In the genomic region with DNA sequence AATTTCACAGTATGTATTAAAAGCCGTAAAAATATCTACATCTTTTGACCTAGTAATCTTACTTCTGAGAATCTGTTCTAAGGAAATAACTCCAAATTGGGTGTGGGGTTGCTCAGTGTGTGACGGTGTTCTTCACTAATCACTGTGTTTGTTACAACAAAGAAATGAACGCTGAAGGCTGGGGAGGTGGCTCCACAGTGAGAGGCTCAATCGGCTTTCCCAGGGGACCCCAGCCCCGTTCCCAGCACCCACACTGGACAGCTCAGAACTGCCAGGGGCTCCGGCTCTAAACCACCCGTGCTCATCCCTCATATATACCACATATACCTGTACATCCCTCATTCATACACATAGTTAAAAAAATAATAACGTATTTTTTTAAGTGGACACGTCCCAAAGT, we compare ENCODE assay signal across 9 mouse cellular contexts. TPM values are rescaled to one million over a fixed set of nuclear protein-coding genes. Genes with fewer than 3 reads are reported as not detected.
DNase-seq lines count a peak whose midpoint lies in the region; ATAC-seq and TF ChIP-seq lines count a peak whose summit lies in the region.
"Had no signal": no experiment of that assay in that cellular context is flagged by ENCODE, and none has a peak within 500 bp of the region (broad histone marks: within the 10 kb centered on the region; RNA-seq: fewer than 3 reads in every experiment).

No protein-coding gene starts in this region.

- no peaks in the 10 kb centered on the region for H3K36me3 ChIP-seq in kidney, embryonic 15.5 days
- H3K36me3 ChIP-seq in embryonic facial prominence, embryonic 13.5 days, result no peaks in the 10 kb centered on the region
- 0 out of 2 replicates have a peak, but pooled peaks cover 3% of the 10 kb centered on the region for H3K36me3 ChIP-seq in intestine, embryonic 14.5 days (ENCODE audit: control insufficient read depth, insufficient read depth, low read length)
- H3K36me3 ChIP-seq in midbrain, postnatal 0 days (ENCODE audit: insufficient read depth, low read length), result no peaks in the 10 kb centered on the region

- DNase-seq in kidney, postnatal 36 days, result no peak
- no peak for DNase-seq in intestine, embryonic 14.5 days (ENCODE audit: low spot score)
- no peak for DNase-seq in midbrain, postnatal 0 days (ENCODE audit: low spot score)
- DNase-seq in frontal cortex, postnatal 10 days (ENCODE audit: low spot score in 2 of 2), result no peak
- no peak for DNase-seq in left cerebral cortex, adult 8-10 months (ENCODE audit: low spot score in 2 of 2)
- no peak for DNase-seq in spleen, adult 12 weeks (ENCODE audit: low spot score)
- DNase-seq: layer of hippocampus, postnatal 36 days had no signal

- 59% methylated on average over 9 of the region's 9 CpGs for WGBS in kidney, embryonic 15.5 days
- 56% methylated on average over 9 of the region's 9 CpGs for WGBS in embryonic facial prominence, embryonic 13.5 days
- WGBS in intestine, embryonic 14.5 days, result 59% methylated on average over 9 of the region's 9 CpGs
- 55% methylated on average over 9 of the region's 9 CpGs for WGBS in midbrain, postnatal 0 days

- peaks cover 29% of the 10 kb centered on the region for H3K4me1 ChIP-seq in kidney, embryonic 15.5 days
- peaks cover 27% of the 10 kb centered on the region for H3K4me1 ChIP-seq in embryonic facial prominence, embryonic 13.5 days
- H3K4me1 ChIP-seq in intestine, embryonic 14.5 days (replicated peaks; ENCODE audit: control insufficient read depth, insufficient read depth, low read length), result peaks cover 13% of the 10 kb centered on the region
- no peaks in the 10 kb centered on the region for H3K4me1 ChIP-seq in midbrain, postnatal 0 days (ENCODE audit: insufficient read depth, low read length)

- H3K4me3 ChIP-seq in kidney, embryonic 15.5 days (replicated peaks), result peak overlapping the region; percentile 86
- H3K4me3 ChIP-seq in embryonic facial prominence, embryonic 13.5 days, result 0 out of 2 replicates have a peak overlapping the region, but pooled peaks have one; percentile 80
- H3K4me3 ChIP-seq in intestine, embryonic 14.5 days (ENCODE audit: low read depth, low read length), result no peak overlapping the region
- no peak overlapping the region for H3K4me3 ChIP-seq in midbrain, postnatal 0 days (ENCODE audit: low read depth, low read length)

- H3K4me2 ChIP-seq in kidney, embryonic 15.5 days, result peak overlapping the region; percentile 94
- peak overlapping the region; percentile 88 for H3K4me2 ChIP-seq in embryonic facial prominence, embryonic 13.5 days
- H3K4me2 ChIP-seq in intestine, embryonic 14.5 days (ENCODE audit: low read length), result peak overlapping the region; percentile 82
- peak overlapping the region; percentile 63; the same call in 1 of the 2 replicates for H3K4me2 ChIP-seq in midbrain, postnatal 0 days (ENCODE audit: low read depth, low read length, poor library complexity, severe bottlenecking)

- no peak for TF ChIP-seq CTCF in midbrain, postnatal 0 days (IDR thresholded peaks at IDR 0.05)

- ATAC-seq in kidney, embryonic 15.5 days (replicated peaks; ENCODE audit: low FRiP score), result no peak
- no peak for ATAC-seq in embryonic facial prominence, embryonic 13.5 days (ENCODE audit: insufficient number of reproducible peaks, insufficient read depth, low FRiP score, low TSS enrichment, low read depth)
- no peak for ATAC-seq in intestine, embryonic 14.5 days (replicated peaks; ENCODE audit: low FRiP score, low TSS enrichment, low read depth)
- no peak for ATAC-seq in midbrain, postnatal 0 days (ENCODE audit: low FRiP score)

- H3K9ac ChIP-seq in kidney, embryonic 15.5 days, result no peak overlapping the region
- no peak overlapping the region for H3K9ac ChIP-seq in embryonic facial prominence, embryonic 13.5 days
- no peak overlapping the region for H3K9ac ChIP-seq in intestine, embryonic 14.5 days (ENCODE audit: low read length)
- no peak overlapping the region for H3K9ac ChIP-seq in midbrain, postnatal 0 days (replicated peaks; ENCODE audit: low read length, poor library complexity, severe bottlenecking)

- no peak overlapping the region for H3K27ac ChIP-seq in kidney, embryonic 15.5 days
- no peak overlapping the region for H3K27ac ChIP-seq in embryonic facial prominence, embryonic 13.5 days
- H3K27ac ChIP-seq in intestine, embryonic 14.5 days (ENCODE audit: low read depth), result no peak overlapping the region
- no peak overlapping the region for H3K27ac ChIP-seq in midbrain, postnatal 0 days (ENCODE audit: low read depth, low read length)

- H3K27me3 ChIP-seq in kidney, embryonic 15.5 days, result 0 out of 2 replicates have a peak, but pooled peaks cover 3% of the 10 kb centered on the region
- H3K27me3 ChIP-seq in embryonic facial prominence, embryonic 13.5 days, result no peaks in the 10 kb centered on the region
- H3K27me3 ChIP-seq in intestine, embryonic 14.5 days (replicated peaks; ENCODE audit: control insufficient read depth, insufficient read depth, low read length), result 0 out of 2 replicates have a peak, but pooled peaks cover 2% of the 10 kb centered on the region
- H3K27me3 ChIP-seq in midbrain, postnatal 0 days (ENCODE audit: insufficient read depth, low read length), result no peaks in the 10 kb centered on the region

- no peaks in the 10 kb centered on the region for H3K9me3 ChIP-seq in kidney, embryonic 15.5 days (replicated peaks)
- H3K9me3 ChIP-seq in embryonic facial prominence, embryonic 13.5 days, result no peaks in the 10 kb centered on the region
- no peaks in the 10 kb centered on the region for H3K9me3 ChIP-seq in intestine, embryonic 14.5 days (ENCODE audit: control insufficient read depth, low read length)
- H3K9me3 ChIP-seq in midbrain, postnatal 0 days (ENCODE audit: low read length), result no peaks in the 10 kb centered on the region

RNA-seq across cellular contexts. Expression of a gene that starts 1.8 kb away (rescaled TPM):
- 87.9 and 104 TPM in 2 replicates for polyA plus RNA-seq in kidney, embryonic 15.5 days (2015; fragmentation: Nextera tagmentation; extraction: Ambion mirVana)
- 96.2 and 106 TPM in 2 replicates for polyA plus RNA-seq in embryonic facial prominence, embryonic 13.5 days (2015; fragmentation: Nextera tagmentation; extraction: Ambion mirVana)
- 85.7 and 88.1 TPM in 2 replicates for polyA plus RNA-seq in intestine, embryonic 14.5 days (2014; fragmentation: Nextera tagmentation; extraction: Ambion mirVana)
- total RNA-seq in midbrain, postnatal 0 days (2014; rRNA removed), result 153 and 177 TPM in 2 replicates
- 130 and 140 TPM in 2 replicates for polyA plus RNA-seq in midbrain, postnatal 0 days (2015; fragmentation: Nextera tagmentation; extraction: Ambion mirVana)
- total RNA-seq in left cerebral cortex, adult 8-10 months (2022), result 100 to 1,000 TPM; 236 to 263 (median 255) TPM

Comparison
In these comparisons a context has a peak if more than half of its experiments do, and no peak if none do; other contexts are left out.
1. H3K4me3 ChIP-seq: peak in kidney, embryonic 15.5 days (single experiment) and embryonic facial prominence, embryonic 13.5 days (single experiment); none in intestine, embryonic 14.5 days (single experiment) and midbrain, postnatal 0 days (single experiment).
2. Peak in every context shown above with its lines, with median percentiles within 50 percentile points of each other: H3K4me2 ChIP-seq.